Mouse (Mus musculus): Measurements from ENCODE around the gene Tuba8. TPM values are rescaled to one million over a fixed set of nuclear protein-coding genes. Genes with fewer than 3 reads are reported as not detected.

Gene Tuba8
- polyA plus RNA-seq, 1 experiment from 2014 or later, result 0.32 TPM

GRCm38 (mm10) chr6:121174761-121175160, 35.7 kb upstream of the Tuba8 start:
- Histone ChIP-seq H3K4me2 (ENCODE audit: low read length) (no peak overlapping the region), H3K9ac (ENCODE audit: low read depth, low read length) (no peak overlapping the region), H3K4me3 (replicated peaks; ENCODE audit: low read depth, low read length) (no peak overlapping the region), H3K9me3 (replicated peaks; ENCODE audit: low read length) (no peaks in the 10 kb centered on the region), H3K27ac (no peak overlapping the region), H3K36me3 (ENCODE audit: insufficient read depth, low read length) (no peaks in the 10 kb centered on the region), H3K4me1 (replicated peaks; ENCODE audit: insufficient read depth, low read length) (no peaks in the 10 kb centered on the region; the same call in 1 of the 2 replicates), H3K27me3 (ENCODE audit: insufficient read depth, low read length) (no peaks in the 10 kb centered on the region)
- ATAC-seq (replicated peaks; ENCODE audit: low FRiP score, low read depth) (no peak), DNase-seq (ENCODE audit: low spot score) (no peak)
- WGBS, result 91% methylated on average over 6 of the region's 6 CpGs
- no peak for TF ChIP-seq CTCF (IDR thresholded peaks at IDR 0.05; ENCODE audit: low read depth)

- H3K36me3 ChIP-seq (ENCODE audit: insufficient read depth, low read length), result no peaks in the 10 kb centered on the region
- DNase-seq (ENCODE audit: low spot score) (no peak), ATAC-seq (replicated peaks; ENCODE audit: low FRiP score, low read depth) (no peak)
- no peaks in the 10 kb centered on the region for H3K9me3 ChIP-seq (replicated peaks; ENCODE audit: low read length)
- H3K27ac ChIP-seq, result no peak overlapping the region
- H3K4me1 ChIP-seq (replicated peaks; ENCODE audit: insufficient read depth, low read length), result no peaks in the 10 kb centered on the region; the same call in 1 of the 2 replicates
- TF ChIP-seq CTCF (IDR thresholded peaks at IDR 0.05; ENCODE audit: low read depth), result no peak
- no peak overlapping the region for H3K4me3 ChIP-seq (replicated peaks; ENCODE audit: low read depth, low read length)
- no peak overlapping the region for H3K9ac ChIP-seq (ENCODE audit: low read depth, low read length)
- WGBS, result 47% methylated on average over 14 of the region's 14 CpGs
- H3K4me2 ChIP-seq (ENCODE audit: low read length), result no peak overlapping the region
- no peaks in the 10 kb centered on the region for H3K27me3 ChIP-seq (ENCODE audit: insufficient read depth, low read length)
Measured at GRCm38 (mm10) chr6:121176011-121176730, 34.3 kb upstream of the Tuba8 start.

- no peak overlapping the region for H3K4me2 ChIP-seq (ENCODE audit: low read length)
Measured at GRCm38 (mm10) chr6:121176731-121177098, 33.8 kb upstream of the Tuba8 start.

GRCm38 (mm10) chr6:121177118-121177708, 33.3 kb upstream of the Tuba8 start:
- H3K4me3 ChIP-seq (replicated peaks; ENCODE audit: low read depth, low read length), result no peak overlapping the region
- H3K4me2 ChIP-seq (ENCODE audit: low read length), result no peak overlapping the region
- H3K27me3 ChIP-seq (ENCODE audit: insufficient read depth, low read length), result no peaks in the 10 kb centered on the region
- H3K4me1 ChIP-seq (replicated peaks; ENCODE audit: insufficient read depth, low read length), result no peaks in the 10 kb centered on the region; the same call in 1 of the 2 replicates
- no peak overlapping the region for H3K27ac ChIP-seq
- no peak for DNase-seq (ENCODE audit: low spot score)
- H3K9me3 ChIP-seq (replicated peaks; ENCODE audit: low read length), result no peaks in the 10 kb centered on the region
- H3K36me3 ChIP-seq (ENCODE audit: insufficient read depth, low read length), result no peaks in the 10 kb centered on the region
- TF ChIP-seq CTCF (IDR thresholded peaks at IDR 0.05; ENCODE audit: low read depth), result no peak
- H3K9ac ChIP-seq (ENCODE audit: low read depth, low read length), result no peak overlapping the region
- no peak for ATAC-seq (replicated peaks; ENCODE audit: low FRiP score, low read depth)
- WGBS, result 83% methylated on average over 7 of the region's 7 CpGs

More at GRCm38 (mm10) chr6:121176731-121177098, 33.8 kb upstream of the Tuba8 start:
- Histone ChIP-seq H3K4me3 (replicated peaks; ENCODE audit: low read depth, low read length) (no peak overlapping the region), H3K36me3 (ENCODE audit: insufficient read depth, low read length) (no peaks in the 10 kb centered on the region), H3K9me3 (replicated peaks; ENCODE audit: low read length) (no peaks in the 10 kb centered on the region), H3K27ac (no peak overlapping the region), H3K27me3 (ENCODE audit: insufficient read depth, low read length) (no peaks in the 10 kb centered on the region), H3K4me1 (replicated peaks; ENCODE audit: insufficient read depth, low read length) (no peaks in the 10 kb centered on the region; the same call in 1 of the 2 replicates), H3K9ac (ENCODE audit: low read depth, low read length) (no peak overlapping the region)
- DNase-seq (ENCODE audit: low spot score), result no peak
- ATAC-seq (replicated peaks; ENCODE audit: low FRiP score, low read depth), result no peak
- no peak for TF ChIP-seq CTCF (IDR thresholded peaks at IDR 0.05; ENCODE audit: low read depth)
- WGBS, result 67% methylated on average over 4 of the region's 4 CpGs

- Histone ChIP-seq H3K4me3 (replicated peaks; ENCODE audit: low read depth, low read length) (no peak overlapping the region), H3K9ac (ENCODE audit: low read depth, low read length) (no peak overlapping the region), H3K27ac (no peak overlapping the region), H3K9me3 (replicated peaks; ENCODE audit: low read length) (no peaks in the 10 kb centered on the region), H3K4me2 (ENCODE audit: low read length) (no peak overlapping the region), H3K4me1 (replicated peaks; ENCODE audit: insufficient read depth, low read length) (no peaks in the 10 kb centered on the region; the same call in 1 of the 2 replicates), H3K27me3 (ENCODE audit: insufficient read depth, low read length) (no peaks in the 10 kb centered on the region), H3K36me3 (ENCODE audit: insufficient read depth, low read length) (no peaks in the 10 kb centered on the region)
- peak; percentile 82 for TF ChIP-seq CTCF (IDR thresholded peaks at IDR 0.05; ENCODE audit: low read depth)
- WGBS, result 64% methylated on average over 7 of the region's 7 CpGs
- no peak for ATAC-seq (replicated peaks; ENCODE audit: low FRiP score, low read depth)
- DNase-seq (ENCODE audit: low spot score), result peak; percentile 81
Measured at GRCm38 (mm10) chr6:121178700-121179358, 31.7 kb upstream of the Tuba8 start.

- H3K4me3 ChIP-seq (replicated peaks; ENCODE audit: low read depth, low read length), result no peak overlapping the region
- H3K4me2 ChIP-seq (ENCODE audit: low read length), result no peak overlapping the region
- 65% methylated on average over 7 of the region's 7 CpGs for WGBS
- H3K27me3 ChIP-seq (ENCODE audit: insufficient read depth, low read length), result no peaks in the 10 kb centered on the region
- no peak for TF ChIP-seq CTCF (IDR thresholded peaks at IDR 0.05; ENCODE audit: low read depth)
- ATAC-seq (replicated peaks; ENCODE audit: low FRiP score, low read depth) (no peak), DNase-seq (ENCODE audit: low spot score) (no peak)
- H3K9me3 ChIP-seq (replicated peaks; ENCODE audit: low read length), result no peaks in the 10 kb centered on the region
- no peaks in the 10 kb centered on the region for H3K36me3 ChIP-seq (ENCODE audit: insufficient read depth, low read length)
- H3K4me1 ChIP-seq (replicated peaks; ENCODE audit: insufficient read depth, low read length), result peaks cover 4% of the 10 kb centered on the region
- H3K9ac ChIP-seq (ENCODE audit: low read depth, low read length), result no peak overlapping the region
- no peak overlapping the region for H3K27ac ChIP-seq
Measured at GRCm38 (mm10) chr6:121179846-121180245, 30.6 kb upstream of the Tuba8 start.

Data from kidney, postnatal 0 days (tissue).